Mouse (Mus musculus) liver (tissue): Measurements from ENCODE around the gene 5730409E04Rik.

Experiments
- DNase-seq: peaks from one replicate; pipeline ENCODE4 v3.0.0-alpha.2; 2020; ENCODE audit warnings: mixed read lengths

Gene 5730409E04Rik

DNA sequence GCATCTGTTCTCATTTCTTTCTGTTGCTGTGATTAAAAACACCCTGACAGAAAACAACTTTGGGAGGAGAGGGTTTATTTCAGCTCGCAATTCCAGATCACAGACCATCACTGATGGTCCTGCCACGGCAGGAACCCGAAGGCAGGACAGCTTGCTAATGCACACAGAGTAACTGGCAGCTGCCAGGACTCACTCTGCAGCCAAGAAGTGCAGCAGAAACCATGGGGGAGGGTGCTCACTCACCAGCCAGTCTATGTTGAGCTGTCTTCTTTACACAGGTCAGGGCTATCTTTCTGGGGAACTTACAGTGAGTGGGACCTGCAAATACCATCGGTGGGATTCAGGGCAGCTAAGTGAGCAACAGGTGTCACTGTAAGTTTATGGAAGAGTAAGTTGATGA is 27.8 kb downstream of the 5730409E04Rik start:
- no peak for DNase-seq

DNA sequence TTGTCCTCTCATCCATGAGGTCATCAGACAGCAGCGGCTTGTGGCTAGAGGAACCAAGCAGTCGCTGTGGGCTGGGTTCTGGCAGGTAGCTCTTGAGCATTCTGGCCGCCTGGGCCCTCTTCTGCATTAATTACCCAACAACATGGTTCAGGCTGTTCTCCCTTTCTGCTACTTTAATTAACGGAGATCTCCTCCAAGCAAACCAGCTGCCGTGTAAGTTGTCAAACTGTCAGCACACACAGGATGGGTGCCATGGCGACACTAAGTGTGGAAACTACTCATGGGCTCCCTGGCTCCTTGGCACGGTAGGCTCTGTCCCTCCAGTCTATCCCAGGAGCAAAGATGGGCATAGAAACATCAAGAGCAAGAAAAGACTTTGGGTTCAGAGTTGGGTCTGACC is 29.7 kb downstream of the 5730409E04Rik start:
- DNase-seq = no peak

DNA sequence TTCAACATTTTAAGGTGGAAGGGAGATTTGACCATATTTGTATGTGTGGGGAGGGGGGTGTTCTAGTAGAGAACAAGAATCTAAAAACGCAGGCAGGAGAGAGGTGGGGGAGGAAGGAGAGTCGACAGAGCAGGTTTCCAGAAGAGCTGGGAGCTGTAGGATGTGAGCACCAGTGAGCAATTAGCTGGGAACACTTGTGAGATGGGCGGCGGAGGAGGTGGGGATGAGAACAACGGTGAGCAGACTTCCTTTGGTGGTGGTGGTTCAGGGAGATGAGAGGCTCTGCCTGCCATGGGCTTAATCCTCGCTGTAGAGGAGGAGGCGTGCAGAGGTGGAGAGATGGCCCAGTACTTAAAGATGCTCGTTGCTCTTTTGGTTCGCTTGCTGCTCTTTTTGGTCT is 32.3 kb downstream of the 5730409E04Rik start:
- no peak for DNase-seq

DNA sequence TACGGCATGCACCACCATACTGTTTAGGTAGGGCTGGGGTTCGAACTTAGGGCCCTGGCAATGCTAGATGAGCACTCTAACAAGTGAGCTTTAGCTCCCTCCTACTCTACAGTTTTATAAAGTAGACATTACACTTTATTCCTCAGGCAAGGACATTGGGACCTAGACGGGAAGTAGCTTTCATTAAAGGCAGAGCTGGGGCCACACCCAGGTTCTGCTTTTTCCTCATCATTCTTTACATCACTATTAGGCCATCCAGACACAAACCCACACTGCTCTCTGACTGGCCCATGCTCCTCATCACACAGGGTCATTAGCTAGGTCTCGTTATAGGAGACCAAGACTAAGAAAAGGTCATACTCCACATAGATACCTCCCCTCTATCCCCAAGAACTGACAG is 34.2 kb downstream of the 5730409E04Rik start:
- DNase-seq = no peak

DNA sequence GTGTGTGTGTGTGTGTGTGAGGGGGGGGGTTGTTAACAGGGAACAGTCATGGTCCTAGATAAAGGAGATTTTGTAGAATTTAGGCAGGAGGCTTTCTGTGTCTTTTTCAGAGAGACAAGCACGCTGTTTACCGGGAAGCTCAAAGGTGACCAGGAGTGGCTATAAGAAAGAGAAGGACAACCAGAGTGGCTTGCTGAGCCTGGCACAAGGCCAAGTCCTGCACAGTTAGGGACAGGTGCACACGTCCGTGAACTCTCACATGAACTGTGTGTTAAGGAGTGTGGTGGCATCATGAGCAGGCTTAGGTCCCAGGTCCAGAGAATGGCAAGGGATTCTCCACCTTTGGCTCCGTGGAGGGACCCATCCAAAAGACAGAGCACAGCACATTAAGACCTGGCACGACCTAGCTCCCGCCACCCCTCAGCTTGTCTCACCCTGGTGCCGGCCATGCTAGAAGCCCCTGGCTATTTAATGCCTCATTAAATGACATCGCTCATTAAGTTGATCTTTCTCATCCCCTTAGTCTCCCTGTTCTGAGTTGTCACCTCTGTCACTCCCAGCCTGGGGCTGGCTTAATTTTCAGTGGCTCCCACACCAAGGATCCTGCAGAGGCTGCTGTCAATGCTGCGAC is 34.8 kb downstream of the 5730409E04Rik start:
- DNase-seq = no peak

DNA sequence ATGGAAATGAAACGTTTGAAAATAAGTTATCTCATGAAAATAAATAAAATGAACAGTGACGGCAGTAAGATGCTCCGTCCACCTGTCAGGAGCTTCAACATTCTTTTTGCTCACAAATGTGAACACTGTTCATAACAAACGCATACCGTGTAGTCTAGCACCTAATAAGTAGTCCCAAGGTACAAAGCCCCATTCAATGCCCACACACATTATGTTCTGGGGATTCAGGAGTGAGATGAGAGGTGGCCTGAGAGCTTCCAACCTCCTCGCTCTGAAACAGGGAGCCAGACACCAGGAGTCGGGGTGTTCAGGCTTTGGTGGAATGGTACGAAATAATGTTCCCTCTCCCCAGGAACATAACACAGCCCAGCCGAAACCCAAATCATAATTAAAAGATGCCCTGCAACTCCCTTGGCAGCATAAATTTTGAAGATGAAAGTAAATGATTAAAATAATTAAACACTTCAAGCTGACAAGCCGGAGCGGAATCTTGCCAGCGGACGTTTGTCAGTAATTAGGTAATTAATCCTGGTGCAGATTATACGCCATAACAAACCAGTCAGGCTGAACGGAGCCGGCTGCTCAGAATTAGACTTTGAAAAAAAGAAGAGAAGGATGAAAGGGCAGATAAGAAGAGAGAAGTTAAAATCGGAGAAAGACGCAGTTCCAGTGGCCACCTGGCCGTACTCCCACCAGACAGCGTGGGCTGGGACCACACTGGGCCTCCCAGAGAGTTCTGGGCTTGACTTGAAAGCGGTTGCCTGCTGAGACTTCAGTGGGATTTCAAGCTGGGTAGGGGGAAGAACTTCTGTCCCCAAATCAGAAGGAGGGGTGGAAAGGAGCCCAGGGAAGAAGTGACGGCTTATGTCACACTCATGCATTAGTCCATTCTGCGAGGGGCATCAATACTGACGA is 38.6 kb downstream of the 5730409E04Rik start:
- no peak for DNase-seq

DNA sequence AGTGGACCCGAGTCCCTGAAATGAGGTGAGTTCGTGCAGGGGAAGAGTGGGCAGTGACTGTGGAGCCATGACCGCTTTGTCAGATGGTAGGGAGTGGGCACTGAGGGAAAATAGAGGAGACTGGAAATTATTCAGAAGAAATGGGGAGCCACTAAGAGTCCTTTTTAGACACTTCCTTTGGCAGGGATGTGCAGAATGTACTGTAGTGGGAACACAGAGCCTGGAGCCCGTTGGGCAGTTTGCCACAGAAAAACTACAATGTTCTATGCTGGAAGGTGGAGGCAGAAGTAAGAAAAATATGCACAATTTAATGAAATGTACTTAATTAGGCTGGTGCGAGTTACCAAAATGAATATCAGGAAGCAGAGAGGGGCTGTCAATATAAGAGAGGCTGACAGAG is 43.5 kb downstream of the 5730409E04Rik start:
- DNase-seq = no peak

DNA sequence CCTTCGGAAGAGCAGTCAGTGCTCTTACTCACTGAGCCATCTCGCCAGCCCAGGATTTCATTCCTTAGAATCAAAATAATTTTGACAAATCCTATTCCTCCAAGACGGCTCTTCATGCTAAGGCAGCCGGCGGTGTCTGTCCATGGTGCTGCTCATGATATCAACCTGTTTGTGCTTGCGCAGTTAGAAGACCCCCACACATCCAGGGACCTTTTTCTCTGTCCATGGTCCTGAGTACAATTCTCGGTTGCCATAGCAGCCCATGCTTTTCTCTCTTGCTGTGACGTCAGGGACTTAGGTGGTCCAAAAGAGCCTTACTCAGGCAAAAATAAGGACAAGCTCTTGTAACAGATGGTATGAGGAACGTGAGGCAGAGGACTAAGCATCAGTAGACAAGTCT is 45.7 kb downstream of the 5730409E04Rik start:
- DNase-seq = peak; percentile 49

DNA sequence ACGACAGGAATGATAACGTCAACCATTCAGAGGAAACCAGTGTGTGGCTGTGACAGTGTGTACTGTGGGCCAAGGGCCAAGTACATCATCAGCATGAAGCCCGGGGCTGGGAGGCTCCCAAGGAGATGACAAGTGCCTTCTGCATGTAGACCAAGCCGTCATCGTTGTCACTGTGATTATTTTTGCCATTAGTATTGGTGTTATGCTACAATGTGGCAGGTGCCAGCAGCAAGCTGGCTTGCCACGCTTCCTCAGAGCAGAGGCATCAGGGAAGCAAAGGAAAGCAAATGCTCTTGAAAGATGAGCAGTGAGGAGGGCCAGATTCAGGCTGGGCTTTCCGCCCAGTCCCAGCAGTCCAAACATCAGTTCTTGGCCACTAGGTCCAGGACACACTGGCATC is 51.6 kb downstream of the 5730409E04Rik start:
- DNase-seq = no peak
